Mouse (Mus musculus) 3134 (cell line): ENCODE measurements around the gene Impg2.
A peak's percentile ranks its signal among the peaks of the same experiment; 100 is the strongest.

Source experiments
- DNase-seq: peaks from one replicate; pipeline ENCODE4 v3.0.0-alpha.2; 2011; ENCODE audit warnings: low spot score; ENCODE audit not compliant: insufficient read length; ENCODE audit errors: extremely low read depth

Gene Impg2

GRCm38 (mm10) chr16:56204051-56204450, at the start of gene Impg2:
Gene Impg2 (plus strand): TSS chr16:56204313.
- DNase-seq: no peak

GRCm38 (mm10) chr16:56163466-56163865, 40.6 kb upstream of the Impg2 start:
- DNase-seq: peak; percentile 66

- DNase-seq: no peak
Measured at GRCm38 (mm10) chr16:56170247-56170646, 33.9 kb upstream of the Impg2 start.

GRCm38 (mm10) chr16:56175867-56176581, 28.1 kb upstream of the Impg2 start:
- DNase-seq: no peak

- DNase-seq: no peak
Measured at GRCm38 (mm10) chr16:56186863-56187262, 17.2 kb upstream of the Impg2 start.

GRCm38 (mm10) chr16:56188198-56188597, 15.9 kb upstream of the Impg2 start:
- no peak for DNase-seq

GRCm38 (mm10) chr16:56212740-56213139, 8.6 kb downstream of the Impg2 start:
- DNase-seq: no peak

GRCm38 (mm10) chr16:56227686-56228085, 23.6 kb downstream of the Impg2 start:
- DNase-seq: no peak

- no peak for DNase-seq
Measured at GRCm38 (mm10) chr16:56229455-56229854, 25.3 kb downstream of the Impg2 start.

GRCm38 (mm10) chr16:56231300-56231699, 27.2 kb downstream of the Impg2 start:
- no peak for DNase-seq

- no peak for DNase-seq
Measured at GRCm38 (mm10) chr16:56232736-56233135, 28.6 kb downstream of the Impg2 start.

- no peak for DNase-seq
Measured at GRCm38 (mm10) chr16:56246031-56246430, 41.9 kb downstream of the Impg2 start.

- DNase-seq: no peak
Measured at GRCm38 (mm10) chr16:56273917-56274316, 69.8 kb downstream of the Impg2 start.

GRCm38 (mm10) chr16:56279060-56279459, 74.9 kb downstream of the Impg2 start:
- DNase-seq: no peak

GRCm38 (mm10) chr16:56279752-56280151, 75.6 kb downstream of the Impg2 start:
- DNase-seq: no peak

- no peak for DNase-seq
Measured at GRCm38 (mm10) chr16:56281336-56281735, 77.2 kb downstream of the Impg2 start.

GRCm38 (mm10) chr16:56283330-56283729, 79.2 kb downstream of the Impg2 start:
- DNase-seq: no peak

GRCm38 (mm10) chr16:56283873-56284272, 79.8 kb downstream of the Impg2 start:
- no peak for DNase-seq

- no peak for DNase-seq
Measured at GRCm38 (mm10) chr16:56286076-56286475, 82.0 kb downstream of the Impg2 start.

- no peak for DNase-seq
Measured at GRCm38 (mm10) chr16:56286977-56287376, 82.9 kb downstream of the Impg2 start.

- no peak for DNase-seq
Measured at GRCm38 (mm10) chr16:56294887-56295286, 90.8 kb downstream of the Impg2 start.

- no peak for DNase-seq
Measured at GRCm38 (mm10) chr16:56295888-56296648, 92.0 kb downstream of the Impg2 start.
